Mouse (Mus musculus) stomach, postnatal 0 days (tissue): ENCODE results near the gene Mrm1.
A peak's percentile ranks its signal among the peaks of the same experiment; 100 is the strongest.

Source experiments
- CTCF ChIP-seq: IDR thresholded peaks from 2 replicates; pipeline ENCODE4 v1.5.1; 2016; ENCODE audit warnings: antibody characterized with exemption, low read depth, mild to moderate bottlenecking, moderate library complexity
- EP300 ChIP-seq: optimal IDR thresholded peaks from 2 replicates; pipeline ENCODE3; 2016; ENCODE audit warnings: antibody characterized with exemption

DNA sequence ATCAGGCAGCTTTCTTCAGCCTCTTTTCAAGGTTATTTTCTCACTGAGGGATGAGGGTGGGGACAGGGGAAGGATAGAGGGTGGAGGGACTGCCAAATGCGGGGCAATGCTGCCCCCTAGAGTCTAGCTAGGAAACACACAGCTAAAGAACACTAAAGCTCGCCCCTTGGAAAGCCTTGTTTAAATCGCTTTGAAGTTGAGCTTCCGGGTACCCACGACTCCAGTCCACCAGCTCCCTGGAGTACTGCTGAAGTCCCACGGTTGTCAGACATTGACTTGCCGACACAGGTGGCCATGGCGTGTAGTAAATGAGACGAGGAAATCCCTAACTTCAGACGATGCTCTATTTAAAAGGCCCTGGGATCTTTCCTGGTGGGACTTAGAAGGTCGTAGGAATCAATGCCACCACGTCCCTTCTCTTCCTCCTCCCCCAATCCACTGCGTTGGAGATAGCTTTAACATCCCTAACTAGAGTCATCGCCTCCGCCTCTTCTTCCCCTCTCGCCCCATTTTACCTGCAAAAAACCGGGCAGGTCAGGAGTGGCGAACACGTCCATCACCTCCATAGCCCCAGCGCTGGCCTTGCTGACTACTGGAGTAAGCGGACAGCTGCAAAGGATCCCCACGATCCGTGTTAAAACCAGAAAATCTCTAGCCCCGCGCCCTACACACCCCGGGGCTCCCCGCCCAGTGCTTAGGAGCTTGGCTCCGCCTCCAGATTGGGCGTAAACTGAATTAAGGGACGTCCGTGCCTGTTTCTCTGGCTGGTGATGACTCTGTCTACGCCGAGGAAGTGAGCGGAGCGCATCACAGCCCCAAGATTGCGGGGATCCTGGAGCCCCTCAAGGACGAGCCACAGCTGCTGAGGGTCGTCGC, 992 bp downstream of the Mrm1 start:
- TF ChIP-seq CTCF, result peak; percentile 88
- no peak for TF ChIP-seq EP300
